Mouse (Mus musculus) kidney, adult 2 months (tissue): Measurements from ENCODE around the gene Fn3k. TPM values are rescaled to one million over a fixed set of nuclear protein-coding genes. Genes with fewer than 3 reads are reported as not detected.

Experiments used
- DNase-seq: peaks from one replicate; pipeline ENCODE4 v3.0.0; 2021
- H3K27ac ChIP-seq: fragments of 200-500 bp; 2 replicates; pipeline ENCODE4 v1.5.1; 2012; ENCODE audit warnings: low read depth, low read length, control low read depth, inconsistent platforms; ENCODE audit not compliant: insufficient read depth
- H3K27me3 ChIP-seq: fragments of 200-500 bp; replicated peaks from 2 replicates; pipeline ENCODE4 v1.6.1; 2012; ENCODE audit warnings: mild to moderate bottlenecking, moderate library complexity, low read length, inconsistent platforms; ENCODE audit not compliant: control insufficient read depth, insufficient read depth
- H3K36me3 ChIP-seq: fragments of 200-500 bp; 2 replicates; pipeline ENCODE4 v1.6.1; 2012; ENCODE audit warnings: mild to moderate bottlenecking, moderate library complexity, low read length, inconsistent platforms; ENCODE audit not compliant: control insufficient read depth, insufficient read depth
- H3K4me1 ChIP-seq: fragments of 200-500 bp; 2 replicates; pipeline ENCODE4 v1.6.1; 2011; ENCODE audit warnings: low read length; ENCODE audit not compliant: control insufficient read depth, insufficient read depth
- H3K4me3 ChIP-seq: fragments of 200-500 bp; 2 replicates; pipeline ENCODE4 v1.5.1; 2011; ENCODE audit warnings: mild to moderate bottlenecking, low read depth, low read length, control low read depth; ENCODE audit not compliant: insufficient read depth
- CTCF ChIP-seq: fragments of 200-500 bp; conservative IDR thresholded peaks from 2 replicates; pipeline ENCODE4 v1.5.1; 2011; ENCODE audit warnings: low read depth, mild to moderate bottlenecking, control low read depth, low read length, moderate library complexity, mixed read lengths; ENCODE audit not compliant: insufficient read depth, insufficient read length
- POLR2A ChIP-seq: fragments of 200-500 bp; IDR thresholded peaks from one replicate; pipeline ENCODE4 v1.6.1; 2011; ENCODE audit warnings: low read depth, low read length, control low read depth
- WGBS: fragments of 180-500 bp; shearing (Covaris S2); methylation state at CpG from one replicate; pipeline ENCODE4 v1.1.7; 2018; 5-methylcytosine and 5-hydroxymethylcytosine counted together
- polyA plus RNA-seq: library from polyadenylated mRNA; depleted of rRNA; stranded (reverse); fragments of >200 nt; gene quantifications from 2 replicates; pipeline ENCODE4 v1.2.3, GENCODE M21; 2012; rRNA removed

Gene Fn3k
- polyA plus RNA-seq: 30.6 and 33.7 TPM in 2 replicates

DNA sequence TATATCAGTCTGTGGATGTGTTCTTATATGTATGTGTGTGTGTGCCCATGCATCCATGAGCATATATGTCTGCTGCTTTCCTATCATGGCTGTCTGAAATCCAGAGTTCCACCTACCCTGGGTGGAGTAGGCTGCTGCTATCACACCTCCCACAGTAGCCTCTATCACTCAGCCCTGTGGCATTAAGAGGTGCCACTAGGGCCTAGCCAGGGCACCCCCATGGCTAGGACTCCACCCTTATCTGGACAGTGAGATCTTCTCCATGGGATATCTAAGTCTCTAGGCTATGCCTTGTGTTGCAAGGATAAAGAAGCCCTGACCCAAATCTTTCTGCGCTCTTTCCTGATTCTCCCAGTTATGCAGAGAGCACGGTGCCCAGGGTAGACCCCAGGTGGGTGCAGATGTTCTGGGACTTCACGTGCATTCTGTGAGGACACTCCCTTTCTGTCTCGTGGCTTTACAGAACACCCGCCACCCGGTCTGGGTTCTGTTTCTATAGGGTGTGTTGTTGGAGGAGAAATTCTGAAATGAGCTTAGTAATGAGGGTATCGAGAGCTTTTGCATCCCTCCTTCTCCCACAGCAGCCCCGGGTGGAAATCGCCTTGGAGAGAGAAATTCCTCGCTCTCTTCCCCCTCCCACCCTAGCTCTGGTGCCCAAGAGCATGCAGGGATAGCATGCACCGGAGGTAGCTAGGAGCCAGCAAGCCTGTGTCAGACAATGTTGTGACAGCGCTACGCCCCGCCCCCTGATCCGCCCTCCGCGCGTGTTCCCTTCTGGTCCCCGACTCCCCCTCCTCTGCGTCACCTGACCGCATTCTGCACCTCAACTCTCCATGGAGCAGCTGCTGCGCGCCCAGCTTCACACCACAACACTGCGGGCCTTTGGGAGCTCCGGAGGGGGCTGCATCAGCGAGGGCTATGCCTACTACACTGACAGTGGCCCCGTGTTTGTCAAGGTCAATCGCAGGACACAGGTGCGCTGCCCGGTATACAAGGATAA is at the start of gene Fn3k:
Gene Fn3k, plus strand, starts transcription at position 758 of the 1,000 bp plus-strand sequence.
- peak; percentile 97 for DNase-seq
- Histone ChIP-seq H3K27me3 (no peaks in the 10 kb centered on the region), H3K4me1 (peaks cover 16% of the 10 kb centered on the region; the same call in 1 of the 2 replicates), H3K36me3 (no peaks in the 10 kb centered on the region), H3K4me3 (peak within 1 kb of the TSS; percentile 73), H3K27ac (peak within 1 kb of the TSS; percentile 48)
- 4% methylated on average over 30 of the region's 30 CpGs for WGBS
- TF ChIP-seq CTCF (no peak), POLR2A (peak; percentile 59)

DNA sequence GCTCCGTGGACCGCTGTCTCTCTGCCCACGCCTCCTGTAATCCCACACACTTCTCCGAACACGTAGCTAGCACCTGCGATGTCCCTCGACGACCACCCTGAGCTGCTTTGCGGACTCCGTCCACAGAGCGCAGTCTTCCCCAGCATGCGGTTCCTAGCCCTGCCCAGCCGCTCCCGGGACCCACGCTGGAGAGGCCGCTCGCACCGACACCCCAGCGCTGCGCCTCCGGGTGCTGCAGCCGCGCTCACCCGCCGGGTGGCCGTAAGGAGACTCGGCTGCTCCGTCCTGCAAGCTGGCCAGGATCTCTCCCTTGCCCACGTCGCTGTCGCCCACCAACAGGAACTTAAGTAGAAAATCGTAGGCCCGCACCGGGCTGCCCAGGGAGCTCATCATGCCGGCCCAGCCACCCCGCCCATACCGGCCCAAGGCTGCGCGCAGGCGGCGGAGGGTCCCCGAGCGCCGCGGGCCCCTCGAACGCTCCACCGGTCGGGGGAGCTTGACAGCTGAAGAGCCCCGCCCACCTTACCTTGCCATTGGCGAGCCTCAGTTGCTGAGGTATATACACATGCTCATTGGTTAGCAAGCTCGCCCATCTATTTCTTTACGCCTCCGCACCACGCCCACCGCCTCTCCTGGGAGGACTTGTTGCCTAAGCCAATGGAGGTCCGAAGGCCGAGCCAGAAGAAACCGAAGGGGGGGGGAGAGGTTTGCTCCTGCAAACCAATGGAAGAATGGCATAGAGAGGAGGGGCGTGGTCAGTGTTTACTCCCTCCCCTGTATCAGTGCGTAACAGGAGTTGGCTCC is 46.8 kb upstream of the Fn3k start, which contains the start of gene Rab40b:
Gene Rab40b, minus strand, starts transcription at position 502 of the 804 bp plus-strand sequence.
- TF ChIP-seq POLR2A: no peak
- no peaks in the 10 kb centered on the region for H3K36me3 ChIP-seq
- under 1% methylated on average over 61 of the region's 61 CpGs for WGBS

DNA sequence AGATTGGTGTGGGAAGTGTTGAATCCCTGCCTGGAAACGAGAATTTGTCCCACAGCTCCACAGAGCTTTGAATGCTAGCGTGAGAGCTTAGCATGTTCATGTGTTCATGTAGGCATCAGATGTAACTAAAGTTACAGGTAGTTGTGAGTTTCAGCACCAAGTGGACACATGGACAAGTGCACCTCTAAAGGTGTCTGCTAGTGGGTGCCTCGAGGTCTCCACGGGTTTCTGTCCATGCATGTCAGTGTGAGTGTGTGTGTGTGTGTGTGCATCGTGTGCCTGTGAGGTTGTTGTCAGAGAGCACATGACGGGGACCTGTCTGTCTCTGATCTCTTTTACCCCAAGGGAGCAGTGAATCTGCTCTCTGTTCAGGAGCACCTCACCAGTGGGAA is 46.2 kb upstream of the Fn3k start:
- Histone ChIP-seq H3K4me3 (peak overlapping the region; percentile 2; the same call in 1 of the 2 replicates), H3K27me3 (no peaks in the 10 kb centered on the region), H3K27ac (no peak overlapping the region), H3K36me3 (no peaks in the 10 kb centered on the region), H3K4me1 (0 out of 2 replicates have a peak, but pooled peaks cover 3% of the 10 kb centered on the region)
- TF ChIP-seq CTCF (no peak), POLR2A (no peak)
- 6% methylated on average over 6 of the region's 6 CpGs for WGBS
- no peak for DNase-seq

More for the DNA sequence above, 46.8 kb upstream of the Fn3k start, which contains the start of gene Rab40b:
- H3K4me1 ChIP-seq: 0 out of 2 replicates have a peak, but pooled peaks cover 3% of the 10 kb centered on the region
- H3K27me3 ChIP-seq: no peaks in the 10 kb centered on the region
- H3K27ac ChIP-seq: no peak within 1 kb of the TSS
- H3K4me3 ChIP-seq: peak within 1 kb of the TSS; percentile 69
- DNase-seq: peak; percentile 97

DNA sequence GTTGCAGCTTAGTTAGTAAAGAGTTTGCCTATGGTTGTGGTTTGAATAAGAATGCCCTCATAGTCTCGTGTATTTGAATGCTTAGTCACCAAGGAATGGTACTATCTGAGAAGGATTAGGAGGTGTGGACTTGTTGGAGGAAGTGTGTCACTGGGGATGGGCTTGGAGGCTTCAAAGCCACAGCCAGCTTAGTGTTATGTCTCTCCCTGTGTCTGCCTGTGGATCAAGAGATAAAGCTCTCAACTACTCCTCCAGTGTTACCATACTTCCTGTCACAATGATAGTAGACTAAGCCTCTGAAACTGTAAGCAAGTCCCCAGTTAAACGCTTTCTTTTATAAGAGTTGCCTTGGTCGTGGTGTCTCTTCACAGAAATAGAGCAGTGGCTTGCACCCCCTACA is 43.9 kb upstream of the Fn3k start:
- 65% methylated on average over 3 of the region's 3 CpGs for WGBS
- Histone ChIP-seq H3K4me1 (0 out of 2 replicates have a peak, but pooled peaks cover 3% of the 10 kb centered on the region), H3K27me3 (no peaks in the 10 kb centered on the region), H3K4me3 (no peak overlapping the region), H3K27ac (no peak overlapping the region), H3K36me3 (no peaks in the 10 kb centered on the region)
- no peak for DNase-seq
- TF ChIP-seq POLR2A: no peak
- no peak for TF ChIP-seq CTCF

DNA sequence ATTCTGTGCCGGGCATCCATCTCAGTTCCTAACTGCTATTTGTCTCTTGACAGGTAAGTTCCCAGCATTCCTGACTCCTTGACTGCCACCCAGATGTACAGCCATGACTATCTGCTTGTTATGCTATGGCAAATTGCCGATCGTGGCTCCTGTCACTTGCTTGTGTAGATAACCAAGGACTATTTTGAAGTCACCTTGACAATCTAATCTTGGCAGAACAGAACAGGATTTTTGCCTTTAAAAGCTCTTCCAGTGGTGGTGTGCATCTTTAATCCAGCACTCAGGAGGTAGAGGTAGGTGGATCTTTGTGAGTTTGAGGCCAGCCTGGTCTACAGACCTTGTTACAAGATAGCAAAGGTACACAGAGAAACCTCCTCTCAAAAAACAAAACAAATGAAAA is 42.3 kb upstream of the Fn3k start:
- TF ChIP-seq POLR2A (no peak), CTCF (no peak)
- no peak overlapping the region for H3K27ac ChIP-seq
- no peak overlapping the region for H3K4me3 ChIP-seq
- no peak for DNase-seq
- H3K4me1 ChIP-seq: 0 out of 2 replicates have a peak, but pooled peaks cover 2% of the 10 kb centered on the region
- H3K36me3 ChIP-seq: no peaks in the 10 kb centered on the region
- no peaks in the 10 kb centered on the region for H3K27me3 ChIP-seq
- 87% methylated on average over 3 of the region's 3 CpGs for WGBS

DNA sequence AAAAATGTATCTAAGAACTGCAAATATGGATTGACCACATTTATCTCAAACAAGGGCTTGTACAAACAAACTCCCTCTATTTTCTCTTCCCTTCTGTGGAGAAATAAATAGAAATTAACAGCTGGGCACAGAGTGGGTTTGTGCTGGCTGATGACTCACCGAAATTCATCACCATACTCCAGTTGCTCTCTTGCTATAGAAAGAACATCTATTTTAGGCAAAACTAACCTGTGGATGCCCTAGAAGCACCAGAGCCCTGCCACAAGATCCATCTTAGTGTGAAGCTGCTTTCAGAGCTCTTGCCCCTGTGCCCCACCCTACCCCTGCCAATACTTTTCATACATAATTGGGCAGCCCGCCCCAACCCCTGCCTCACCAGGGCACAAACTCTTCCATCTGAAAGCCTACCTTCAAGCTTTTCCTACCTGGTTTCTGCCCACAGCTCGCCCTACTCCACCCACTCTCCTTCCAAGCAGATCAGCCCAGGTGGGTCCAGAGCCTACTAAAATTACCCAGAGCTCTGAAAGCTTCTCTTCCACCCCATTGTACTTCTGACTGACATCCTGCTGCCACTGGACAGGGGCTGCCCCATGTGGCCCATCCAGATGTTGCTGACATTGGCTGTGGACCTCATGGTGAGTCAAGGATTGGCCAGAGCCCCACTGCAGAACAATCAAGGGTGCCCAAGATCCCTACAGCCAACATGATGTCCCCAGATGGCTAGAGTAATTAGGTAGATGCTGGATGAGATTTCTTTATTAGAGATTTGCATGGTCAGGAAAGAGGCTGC is 27.2 kb upstream of the Fn3k start:
- Histone ChIP-seq H3K4me3 (no peak overlapping the region), H3K27ac (no peak overlapping the region), H3K4me1 (no peaks in the 10 kb centered on the region), H3K27me3 (no peaks in the 10 kb centered on the region), H3K36me3 (no peaks in the 10 kb centered on the region)
- 79% methylated on average over 3 of the region's 3 CpGs for WGBS
- TF ChIP-seq POLR2A (no peak), CTCF (no peak)
- DNase-seq: no peak
